Mouse (Mus musculus) induced T-regulatory cell, adult 2 months (primary cell): ENCODE data around the gene Atp6ap1.

Experiments used
- DNase-seq: peaks from one replicate; pipeline ENCODE4 v3.0.0-alpha.2; 2012; ENCODE audit warnings: low read depth

Gene Atp6ap1

DNA sequence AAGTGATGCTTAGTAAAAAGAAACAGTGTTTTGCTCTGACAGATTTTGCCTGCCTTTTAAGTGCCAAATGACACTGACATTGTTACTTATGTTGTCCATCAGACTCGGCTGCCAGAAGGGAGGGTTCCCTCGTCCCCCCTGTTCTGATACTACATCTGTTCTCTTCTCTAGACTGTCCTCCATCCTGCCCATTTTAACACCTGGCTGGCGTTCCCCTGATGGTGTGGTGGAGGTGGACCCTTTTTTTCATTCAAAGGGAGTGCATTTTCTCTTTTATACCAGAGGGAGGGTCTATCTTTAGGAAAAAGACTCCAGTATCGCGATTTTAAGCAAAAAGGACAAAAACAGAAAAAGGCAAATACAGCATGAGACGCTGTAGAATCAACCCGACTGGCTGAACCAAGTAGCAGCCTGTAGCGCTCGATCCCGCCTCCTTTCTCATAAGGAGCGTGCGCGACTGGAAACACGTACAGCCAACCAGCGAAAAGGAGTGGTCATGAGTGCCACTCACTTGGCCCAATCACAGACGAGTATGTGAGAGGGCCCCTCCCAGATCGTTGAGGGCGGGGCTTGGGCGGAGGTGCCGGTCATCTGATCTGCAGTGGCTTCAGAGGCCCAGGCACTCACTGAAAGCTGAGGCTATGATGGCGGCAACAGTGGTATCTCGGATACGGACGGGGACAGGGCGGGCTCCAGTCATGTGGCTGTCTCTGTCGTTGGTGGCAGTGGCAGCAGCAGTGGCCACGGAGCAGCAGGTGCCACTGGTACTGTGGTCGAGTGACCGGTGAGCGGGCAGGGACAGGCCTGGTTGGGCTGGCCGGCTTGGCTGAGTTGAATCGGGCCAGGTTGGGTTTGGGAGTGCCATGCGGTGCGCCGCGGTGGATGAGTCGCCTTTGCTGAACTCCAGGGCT lies at the start of gene Atp6ap1:
Atp6ap1 (plus strand) TSS at position 560 of the 911 bp plus-strand sequence.
- peak; percentile 94 for DNase-seq

DNA sequence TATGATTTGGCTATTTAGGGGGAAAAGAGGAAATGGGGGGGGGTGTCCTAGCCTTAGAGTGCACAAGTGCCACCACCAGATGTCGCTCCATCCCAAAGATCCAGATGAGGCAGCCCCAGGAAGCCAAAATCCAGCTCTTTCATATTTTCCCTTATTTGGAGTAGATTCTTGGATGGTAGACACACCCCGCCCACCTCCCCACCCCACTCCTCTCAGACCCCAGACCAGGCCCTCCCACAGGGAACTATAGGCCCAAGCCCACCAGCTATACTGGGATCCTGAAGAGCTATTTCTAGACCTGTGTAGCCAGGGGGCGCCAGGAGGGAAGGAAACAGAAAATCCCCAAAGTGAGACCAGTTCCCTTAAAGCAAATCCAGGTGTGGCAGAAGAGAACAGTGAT lies 48.2 kb upstream of the Atp6ap1 start:
- peak; percentile 85 for DNase-seq

DNA sequence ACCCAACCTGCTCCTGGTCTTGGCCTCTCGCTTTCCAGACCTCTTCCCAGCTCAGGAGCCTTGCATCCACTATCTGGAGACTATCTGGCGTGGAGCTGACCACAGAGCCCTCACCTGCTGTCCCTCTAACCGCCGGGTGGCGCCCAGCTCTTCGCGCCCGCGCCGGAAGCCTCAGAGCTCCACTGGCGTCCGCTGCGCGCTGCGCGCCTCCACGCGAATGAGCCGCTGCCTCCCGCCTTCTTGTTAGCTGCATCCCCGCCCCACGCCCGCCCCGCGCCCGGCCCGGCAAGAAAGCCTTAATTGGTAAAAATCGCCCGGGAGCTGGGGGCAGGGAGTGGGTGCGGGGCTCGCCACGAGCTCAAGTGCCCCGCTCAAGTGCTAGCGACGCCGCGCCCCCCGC lies 47.3 kb upstream of the Atp6ap1 start, which contains the start of gene Flna:
Flna (minus strand) TSS at position 206 of the 400 bp plus-strand sequence.
- DNase-seq = peak; percentile 80

DNA sequence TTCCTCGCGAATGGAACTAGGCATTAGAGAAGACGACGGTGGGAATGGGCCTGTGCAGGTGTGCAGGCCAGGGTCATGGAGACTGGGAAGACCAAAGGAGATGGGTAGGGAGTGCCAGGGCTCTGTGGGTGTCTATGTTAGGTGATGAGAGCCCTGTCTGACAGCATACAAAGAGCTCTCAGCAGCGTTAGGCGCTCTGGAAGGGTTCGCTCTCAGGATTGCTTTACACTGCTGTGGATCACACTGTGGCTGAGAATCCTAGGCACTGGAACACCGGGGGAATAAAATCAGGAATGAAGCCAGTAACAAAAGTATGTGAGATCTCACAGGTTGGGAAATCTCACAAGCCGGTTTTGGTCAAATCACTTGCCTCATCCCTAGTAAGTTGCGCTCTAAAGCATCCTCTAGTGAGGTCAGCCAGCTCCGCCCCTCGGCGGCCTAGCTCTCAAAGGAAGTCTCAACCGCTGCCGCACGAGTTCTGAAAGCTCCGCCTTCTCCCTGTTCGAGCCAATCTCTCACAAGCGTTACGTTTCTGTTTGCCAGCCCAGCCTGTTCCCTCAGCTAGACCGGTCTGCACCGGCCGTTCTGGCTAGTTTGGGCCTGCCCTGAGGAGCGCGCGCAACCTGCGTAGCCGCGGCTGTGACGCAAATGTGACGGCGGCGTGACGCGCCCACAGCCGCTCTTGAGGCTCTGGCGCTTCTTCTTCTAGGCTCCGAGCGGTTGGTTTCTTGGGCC lies 42.6 kb upstream of the Atp6ap1 start, which contains the start of gene Emd:
Emd (plus strand) TSS at position 535 of the 735 bp plus-strand sequence.
- DNase-seq = peak; percentile 93

DNA sequence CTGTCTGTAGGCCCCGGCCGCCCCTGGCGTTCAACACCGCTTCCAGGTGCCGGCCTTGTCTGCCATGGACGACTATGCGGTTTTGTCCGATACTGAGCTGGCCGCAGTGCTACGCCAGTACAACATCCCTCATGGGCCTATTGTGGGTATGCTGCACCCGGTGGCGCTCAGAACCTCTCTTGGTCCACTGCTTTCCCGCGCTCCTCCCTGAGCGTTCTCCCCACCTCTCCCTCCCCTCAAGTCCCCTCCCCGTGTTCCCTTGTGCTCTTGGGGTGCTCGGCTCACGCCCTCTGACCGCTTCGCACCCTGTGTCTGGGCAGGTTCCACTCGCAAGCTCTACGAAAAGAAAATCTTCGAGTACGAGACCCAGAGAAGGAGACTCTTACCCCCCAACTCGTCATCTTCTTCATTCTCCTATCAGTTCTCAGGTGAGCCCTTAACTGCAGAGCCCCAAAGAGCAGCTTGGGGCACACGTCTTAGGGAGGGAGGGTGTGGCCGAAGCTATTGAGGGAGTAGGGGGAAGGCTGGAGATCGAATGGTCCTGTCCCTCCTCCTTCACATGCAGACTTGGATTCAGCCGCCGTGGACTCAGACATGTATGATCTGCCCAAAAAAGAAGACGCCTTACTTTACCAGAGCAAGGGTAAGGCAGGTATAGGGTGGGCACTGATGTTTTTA lies 41.9 kb upstream of the Atp6ap1 start:
- peak; percentile 56 for DNase-seq

DNA sequence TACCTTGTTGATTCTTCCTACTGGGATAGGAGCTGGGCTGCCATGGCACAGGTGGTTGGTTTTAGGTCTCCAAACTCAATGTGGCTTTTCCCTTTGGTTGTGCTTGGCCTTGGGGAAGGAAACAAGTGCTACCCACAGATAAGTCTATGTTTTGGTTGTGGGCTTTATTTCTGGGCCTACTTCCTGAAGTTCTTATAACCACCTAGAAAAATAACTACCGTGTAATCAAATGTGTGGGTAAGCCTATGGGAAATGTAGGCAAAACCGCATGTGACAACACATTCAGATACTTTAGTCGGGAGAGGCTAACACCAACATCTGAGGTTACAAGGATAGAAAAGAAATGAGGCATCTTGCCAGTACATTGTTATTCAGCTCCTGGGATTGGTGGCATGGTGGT lies 39.2 kb upstream of the Atp6ap1 start:
- DNase-seq = no peak

DNA sequence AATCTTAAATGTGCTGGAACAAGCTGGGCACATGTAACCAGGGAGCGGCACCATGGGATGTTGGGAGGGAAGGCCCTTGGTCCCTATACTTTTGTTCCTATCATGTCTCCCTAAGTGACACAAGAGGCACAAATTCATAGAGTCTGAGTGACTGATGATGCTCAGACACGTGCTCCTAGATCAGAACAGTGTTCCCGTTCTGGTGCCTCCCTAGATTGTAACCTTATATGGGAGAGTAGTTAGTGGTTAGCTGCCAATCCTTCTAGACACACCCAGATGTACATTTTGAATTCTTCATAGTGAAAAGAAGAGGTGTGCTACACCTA lies 27.2 kb upstream of the Atp6ap1 start:
- DNase-seq = no peak

DNA sequence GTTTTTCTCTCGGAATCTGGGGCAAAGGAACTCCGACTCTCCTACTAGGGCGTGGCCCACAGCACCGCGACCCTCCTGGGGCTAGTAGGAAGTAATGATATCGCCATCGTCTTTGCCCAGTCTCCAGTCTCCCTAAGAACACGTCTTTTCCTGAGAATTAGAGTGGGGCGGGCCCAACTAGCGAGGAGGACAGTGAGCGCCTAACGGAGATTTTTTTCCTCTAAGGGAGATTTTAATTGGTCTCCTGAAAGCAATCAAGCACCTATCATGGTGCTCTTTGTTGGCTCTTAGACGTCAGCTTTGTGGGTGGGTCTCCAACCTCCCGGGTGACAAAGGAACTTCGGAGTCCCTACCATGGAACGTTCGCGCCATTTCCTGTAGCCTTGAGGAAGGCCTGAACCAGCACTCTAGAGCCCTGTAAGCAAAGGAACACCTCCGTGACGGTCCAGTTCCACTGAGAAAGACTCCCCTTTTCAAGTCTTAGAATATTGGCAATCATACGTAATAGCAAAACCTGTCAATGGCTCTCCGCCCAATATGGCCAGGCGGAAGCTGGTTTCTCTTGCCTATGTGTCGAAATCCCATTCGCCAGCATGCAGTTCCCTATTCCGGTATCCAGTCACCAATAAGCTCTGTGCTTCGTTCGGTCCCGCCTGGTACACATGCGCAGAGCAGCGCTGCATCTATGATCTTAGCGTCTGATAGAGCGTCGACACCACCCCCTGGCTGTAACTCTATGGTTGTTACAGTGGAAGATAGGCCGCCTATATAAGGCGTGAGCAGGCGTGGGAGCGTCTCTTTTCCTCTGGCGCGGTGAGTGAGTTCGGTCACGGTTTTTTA lies 26.6 kb upstream of the Atp6ap1 start, which contains the start of gene Rpl10:
Rpl10 (plus strand) TSS at position 751 of the 840 bp plus-strand sequence.
- DNase-seq = peak; percentile 96

DNA sequence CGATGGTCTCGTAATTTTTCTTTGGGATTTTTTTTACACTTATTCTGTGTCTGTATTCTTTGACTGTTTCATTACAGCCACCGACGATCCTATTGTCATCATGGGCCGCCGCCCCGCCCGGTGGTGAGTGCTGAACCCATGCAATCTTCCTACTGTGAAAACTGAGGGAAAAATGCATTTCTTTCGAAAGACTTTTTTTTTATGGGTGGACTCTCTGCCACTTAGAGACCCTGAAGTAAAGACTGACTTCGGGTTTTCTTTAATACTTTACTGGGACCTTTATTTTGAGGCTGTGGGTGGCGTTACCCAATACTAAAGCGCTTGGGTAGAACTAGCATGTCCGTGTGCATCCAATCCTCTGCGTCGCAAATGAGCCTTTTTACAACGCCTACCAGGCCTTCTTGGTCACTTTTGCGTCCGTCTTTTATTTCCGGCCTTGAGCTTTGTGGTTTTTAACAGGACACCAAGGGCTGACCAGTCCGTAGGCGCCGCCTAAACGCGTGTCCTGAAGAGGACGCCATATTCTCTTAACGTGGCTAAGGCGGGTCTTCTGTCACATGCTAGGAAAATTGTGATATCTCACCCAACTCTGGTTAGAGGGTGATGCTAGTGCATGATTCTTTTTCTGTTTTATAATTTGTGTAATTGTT lies 25.9 kb upstream of the Atp6ap1 start:
- DNase-seq = peak; percentile 58

DNA sequence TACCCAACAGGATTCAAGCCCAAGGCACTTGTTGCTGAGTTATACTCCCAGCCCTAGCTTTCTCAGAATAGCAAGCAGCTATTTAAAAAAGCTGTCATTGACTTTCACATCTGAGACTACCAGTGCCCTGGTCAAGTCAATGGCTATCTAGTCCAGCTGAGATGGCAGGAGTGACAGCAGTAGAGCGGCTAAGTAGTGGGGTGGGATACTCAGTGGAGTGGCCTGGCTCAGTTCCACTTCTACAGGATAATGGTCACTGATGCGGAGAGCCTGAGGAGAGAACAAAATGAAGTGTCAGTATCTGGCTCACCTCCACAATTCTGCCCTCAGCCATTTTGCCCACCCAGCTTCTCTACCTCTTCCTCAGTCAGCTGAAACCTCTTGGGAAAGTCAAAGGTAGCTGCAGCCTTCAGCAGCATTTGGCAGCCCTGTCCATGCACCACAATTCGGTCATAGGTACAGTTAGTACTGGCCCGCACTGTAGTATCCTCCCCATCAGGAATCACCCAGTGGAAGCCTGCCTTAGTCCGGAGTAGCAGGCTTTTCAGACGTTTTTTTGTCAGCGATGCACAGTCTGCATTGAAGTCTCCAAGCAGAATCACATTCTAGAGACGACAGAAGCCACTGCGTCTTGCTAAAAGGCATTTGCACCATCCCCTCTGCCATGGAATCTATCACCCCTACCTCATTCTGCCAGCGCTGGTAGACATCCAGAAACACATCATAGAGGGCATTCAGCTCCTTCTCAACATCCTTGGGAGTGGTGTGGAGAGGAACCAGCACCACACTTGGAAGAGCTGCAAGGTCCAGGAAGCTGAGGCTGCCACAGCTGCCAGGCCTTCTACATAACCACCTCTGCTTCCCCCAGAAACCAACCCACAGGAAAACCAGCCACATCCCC lies 23.2 kb upstream of the Atp6ap1 start:
- DNase-seq = no peak

DNA sequence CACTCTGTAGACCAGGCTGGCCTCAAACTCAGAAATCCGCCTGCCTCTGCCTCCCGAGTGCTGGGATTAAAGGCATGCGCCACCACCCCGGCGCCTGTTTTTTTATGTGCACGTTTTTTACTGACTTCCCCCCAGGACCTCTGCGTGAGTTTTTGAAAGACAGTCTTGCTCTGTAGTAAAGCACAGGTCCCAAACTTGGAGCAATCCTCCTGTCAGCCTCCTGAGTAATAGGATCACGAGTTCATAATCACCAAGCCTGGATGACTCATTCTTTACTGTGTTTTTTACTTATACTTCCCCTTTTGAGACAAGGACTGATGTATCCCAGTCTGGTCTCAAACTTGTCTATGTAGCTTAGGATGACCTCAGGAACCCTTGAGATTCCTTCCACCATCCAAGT lies 19.0 kb upstream of the Atp6ap1 start:
- no peak for DNase-seq

DNA sequence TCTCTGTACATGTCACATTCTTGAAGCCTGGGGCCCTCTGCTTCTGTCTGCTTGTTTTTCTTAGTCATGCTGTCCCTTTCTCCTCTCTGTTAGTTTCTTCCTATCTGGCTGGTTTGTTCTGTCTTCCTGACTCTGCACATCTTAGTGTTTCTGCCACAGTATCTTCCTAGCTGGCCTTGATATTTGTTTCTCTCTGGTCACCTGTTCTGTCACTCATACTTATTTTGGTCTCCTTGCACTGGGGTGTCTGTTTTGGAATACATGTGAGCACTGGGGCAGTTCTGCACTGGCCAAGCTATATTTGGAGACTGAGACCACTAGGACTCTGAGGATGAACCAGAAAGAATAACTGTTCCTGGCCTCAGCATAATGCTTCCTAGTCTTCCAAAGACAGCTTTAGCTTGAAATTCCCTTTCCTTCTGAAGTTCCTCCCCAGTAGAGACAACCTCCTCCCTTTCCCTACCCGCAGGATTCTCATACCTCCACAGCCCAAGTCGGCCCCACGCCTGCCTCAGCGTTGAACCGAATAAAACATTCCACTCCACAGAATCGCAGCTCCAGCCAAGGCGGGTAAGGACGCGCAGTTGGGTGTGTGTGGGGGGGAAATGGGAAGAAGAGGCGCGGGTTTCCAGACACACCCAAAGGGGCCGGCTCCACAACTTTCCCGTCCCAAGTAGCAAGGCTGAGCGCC lies 15.7 kb upstream of the Atp6ap1 start:
- DNase-seq = no peak

DNA sequence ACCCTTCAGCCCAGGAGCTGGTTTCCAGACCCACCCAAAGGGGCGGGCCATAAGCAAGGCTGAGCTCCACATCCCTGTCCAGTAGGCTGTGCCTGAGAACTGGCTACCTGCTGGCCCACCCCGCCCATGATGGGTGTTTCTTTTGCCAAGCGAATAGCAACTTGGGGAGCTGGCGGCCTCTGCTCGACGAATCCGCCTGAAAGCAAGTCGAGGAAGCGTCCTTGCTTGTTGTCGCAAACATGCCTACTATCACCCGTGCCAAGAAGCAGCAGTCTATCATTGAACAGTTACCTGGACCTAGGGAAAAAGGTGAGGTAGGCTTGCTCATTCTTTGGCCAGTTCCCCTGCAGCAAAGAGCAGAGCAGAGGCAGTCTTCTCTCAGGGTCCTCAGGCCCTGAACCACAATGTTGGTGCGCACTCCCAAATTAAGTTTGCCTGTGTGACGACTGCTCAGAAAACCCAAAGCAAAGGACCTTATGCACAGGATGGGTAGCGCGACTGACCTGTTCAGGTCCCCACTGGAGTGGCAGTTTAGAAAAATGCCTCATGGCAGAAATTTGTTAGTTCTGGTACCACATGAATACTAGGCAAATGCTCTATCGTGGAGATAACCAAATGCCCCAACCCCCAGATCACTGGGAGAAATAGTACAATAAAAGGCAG lies 15.0 kb upstream of the Atp6ap1 start, which contains the start of the genes Taz and Dnase1l1:
Taz (plus strand) TSS at position 181 of the 663 bp plus-strand sequence.
Dnase1l1 (minus strand) TSS at position 606 of the 663 bp plus-strand sequence.
- peak; percentile 79 for DNase-seq

DNA sequence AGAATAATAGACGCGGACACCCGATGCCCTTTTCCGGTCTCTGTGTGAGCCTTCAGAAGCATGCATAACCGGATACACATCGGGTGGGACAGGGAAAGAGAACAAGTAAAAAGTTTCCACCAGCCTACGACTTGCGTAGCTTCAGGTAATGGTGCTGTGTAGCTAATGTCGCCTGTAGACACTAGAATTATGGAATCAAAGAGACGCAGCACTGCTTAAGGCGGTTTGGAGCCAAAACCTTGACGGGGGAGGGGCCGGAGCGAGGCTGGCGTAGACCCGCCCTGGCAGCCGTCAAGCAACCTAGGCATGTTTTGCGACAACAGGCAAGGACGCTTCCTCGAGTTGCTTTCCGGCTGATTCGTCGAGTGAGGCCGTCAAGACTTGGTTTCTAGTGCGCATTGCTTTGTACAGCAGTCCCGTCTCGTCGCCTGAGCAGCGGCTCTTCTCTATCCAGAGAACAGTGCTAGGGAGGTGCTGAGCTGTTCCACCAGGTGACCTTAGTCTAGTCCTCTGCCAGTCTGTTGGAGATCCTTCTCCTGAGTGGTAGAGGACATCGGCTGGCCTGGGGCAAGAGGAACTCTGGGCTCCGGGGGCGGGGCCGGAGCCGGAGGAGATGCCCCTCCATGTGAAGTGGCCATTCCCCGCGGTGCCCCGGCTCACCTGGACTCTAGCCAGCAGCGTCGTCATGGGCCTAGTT lies 14.4 kb upstream of the Atp6ap1 start:
- DNase-seq = peak; percentile 90

DNA sequence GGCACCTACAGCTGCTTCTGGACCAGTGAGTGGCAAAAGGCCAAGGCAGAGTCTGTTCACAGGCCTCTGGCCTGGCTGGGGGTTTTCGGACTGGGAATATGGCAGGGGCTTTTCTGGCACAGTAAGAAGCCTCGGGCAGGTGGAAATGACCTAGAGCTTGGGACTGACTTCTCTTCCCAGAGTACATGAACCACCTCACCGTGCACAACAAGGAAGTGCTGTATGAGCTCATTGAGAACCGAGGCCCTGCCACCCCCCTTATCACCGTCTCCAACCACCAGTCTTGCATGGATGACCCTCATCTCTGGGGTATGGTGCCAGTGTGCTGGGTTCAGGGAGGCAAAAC lies 13.8 kb upstream of the Atp6ap1 start:
- no peak for DNase-seq

DNA sequence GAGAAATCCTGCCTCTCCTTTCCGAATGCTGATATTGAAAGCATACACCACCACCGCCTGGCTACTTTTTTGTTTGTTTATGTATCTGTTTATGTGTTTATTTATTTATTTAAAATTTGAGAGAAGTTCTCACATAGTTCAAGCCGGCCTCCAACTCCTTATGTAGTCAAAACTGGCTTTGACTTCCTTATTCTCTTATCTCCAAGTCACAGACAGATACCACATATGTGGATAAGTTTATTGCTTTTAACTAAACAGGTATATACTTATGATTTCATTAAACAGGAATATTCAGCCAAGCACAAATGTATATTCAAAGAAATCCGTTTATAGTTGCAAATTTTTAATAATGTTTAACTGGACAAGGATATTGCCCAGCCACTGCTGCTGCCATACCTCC lies 3.5 kb upstream of the Atp6ap1 start:
- DNase-seq = no peak

DNA sequence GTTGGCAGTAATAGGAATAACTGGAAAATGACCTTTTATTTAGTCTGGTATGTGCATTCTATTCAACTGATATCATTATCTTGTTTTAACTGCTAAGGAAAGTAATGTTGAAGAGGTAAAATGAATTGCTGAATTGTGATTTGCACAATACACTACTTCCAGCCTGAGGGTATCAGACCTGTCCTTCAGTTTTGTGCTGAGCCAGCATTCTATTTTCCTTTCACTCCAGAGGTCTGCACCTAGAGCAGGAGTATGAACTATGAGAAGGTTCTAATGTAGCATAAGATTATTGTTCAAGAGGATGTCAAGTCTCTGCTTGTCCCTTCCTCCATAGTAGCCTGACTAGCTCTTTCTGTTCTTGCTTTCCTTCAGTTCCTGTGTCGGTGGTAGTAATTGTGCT lies 1.5 kb downstream of the Atp6ap1 start:
- no peak for DNase-seq

DNA sequence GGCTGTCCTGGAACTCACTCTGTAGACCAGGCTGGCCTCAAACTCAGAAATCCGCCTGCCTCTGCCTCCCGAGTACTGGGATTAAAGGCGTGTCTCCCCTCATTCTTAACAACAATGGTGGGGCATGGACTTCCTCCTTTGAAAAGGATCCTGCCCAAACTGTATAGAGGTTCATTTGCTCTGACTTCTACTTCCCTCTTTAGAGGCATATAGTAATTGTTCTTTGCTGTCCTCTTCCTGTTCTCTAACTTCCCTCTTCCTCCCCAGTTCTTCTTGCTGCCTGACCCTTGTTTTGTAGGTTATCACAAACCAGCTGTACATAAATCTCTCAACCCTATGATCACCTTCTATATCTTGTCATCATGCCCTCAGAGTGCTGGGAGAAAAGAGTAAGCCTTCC lies 2.8 kb downstream of the Atp6ap1 start:
- DNase-seq = no peak
